Mouse (Mus musculus) WW6 (cell line): ENCODE measurements around the gene Tprgl.

Source experiments
- DNase-seq: peaks from one replicate; pipeline ENCODE4 v3.0.0-alpha.2; 2013; ENCODE audit warnings: low read depth, low spot score

Gene Tprgl

DNA sequence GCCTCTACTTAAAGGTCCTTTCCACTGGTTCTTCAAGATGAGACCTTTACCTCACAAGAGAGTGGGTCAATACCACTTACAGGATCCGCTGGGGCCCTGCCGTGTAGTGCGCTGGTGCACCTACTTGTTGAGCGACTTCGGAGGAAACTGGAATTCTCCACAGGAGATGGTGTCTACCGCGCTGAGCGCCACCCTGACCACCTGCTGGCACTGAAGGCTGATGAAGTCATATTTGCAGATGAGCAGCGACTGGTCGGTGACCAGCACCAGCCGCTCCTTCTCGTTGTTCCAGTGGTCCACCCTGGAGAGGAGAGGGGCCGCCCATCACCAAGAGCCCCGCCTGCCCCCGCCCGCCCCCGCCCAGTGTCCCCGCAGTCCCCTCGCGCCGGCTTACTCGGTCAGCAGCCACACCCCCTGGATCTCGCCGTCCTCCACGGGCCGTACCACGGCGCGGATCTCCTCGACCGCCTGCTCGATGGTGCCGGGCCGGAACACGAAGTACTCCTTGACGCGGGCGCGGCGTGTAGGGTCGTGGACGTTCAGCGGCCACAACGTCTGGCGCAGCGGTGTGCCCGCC lies 417 bp downstream of the Tprgl start:
- no peak for DNase-seq

DNA sequence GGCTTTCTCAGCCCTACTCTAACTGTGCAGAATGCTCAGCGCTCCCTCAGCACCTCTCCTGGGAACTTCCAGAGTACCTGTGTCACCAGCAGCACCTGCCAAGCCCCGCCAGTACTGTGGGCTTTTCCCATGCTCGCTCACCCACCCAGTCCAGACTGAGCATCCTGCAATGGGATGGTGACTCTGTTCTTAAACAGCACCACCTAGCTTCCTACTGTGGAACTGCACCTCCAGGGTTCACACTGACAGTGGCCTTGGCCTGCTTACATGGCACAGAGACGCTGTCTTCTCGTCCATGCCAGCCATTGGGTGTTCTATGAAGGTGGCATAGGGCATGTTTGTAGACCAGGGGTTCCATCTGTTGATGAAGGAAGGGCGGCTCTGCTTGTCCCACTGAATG lies 1.5 kb downstream of the Tprgl start:
- DNase-seq = peak; percentile 61

DNA sequence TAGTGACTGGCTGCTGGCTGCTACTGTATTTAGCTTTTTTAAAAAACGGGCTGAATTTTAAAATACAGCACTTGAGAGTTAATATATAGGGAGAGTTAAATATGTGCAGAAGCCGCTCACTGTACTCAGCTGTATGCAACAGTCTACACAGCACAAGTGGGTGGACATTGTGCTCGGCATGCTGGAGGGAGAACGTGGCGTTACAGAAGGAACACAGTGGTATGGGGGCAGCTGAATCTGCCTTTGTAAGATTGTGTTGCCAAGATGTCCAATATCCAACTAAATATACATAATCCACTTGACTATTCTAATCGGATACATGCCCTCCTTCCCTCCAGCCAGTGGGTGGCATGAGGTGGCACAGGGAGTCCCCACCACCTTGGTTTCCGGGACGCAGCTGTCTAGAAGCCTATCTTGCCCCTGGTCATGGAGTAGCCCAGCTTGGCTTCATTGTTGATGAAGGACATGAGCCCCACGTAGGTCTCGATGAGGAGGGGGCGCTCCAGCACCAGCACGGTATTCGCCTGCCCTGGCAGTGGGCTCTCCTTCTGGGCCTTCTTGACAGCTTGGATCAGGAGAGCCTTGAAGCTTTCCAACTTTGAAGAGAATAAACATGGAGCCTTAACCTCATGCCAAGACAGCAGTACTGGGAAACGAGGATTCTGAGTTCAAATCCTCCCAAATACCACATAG lies 2.4 kb downstream of the Tprgl start:
- no peak for DNase-seq

DNA sequence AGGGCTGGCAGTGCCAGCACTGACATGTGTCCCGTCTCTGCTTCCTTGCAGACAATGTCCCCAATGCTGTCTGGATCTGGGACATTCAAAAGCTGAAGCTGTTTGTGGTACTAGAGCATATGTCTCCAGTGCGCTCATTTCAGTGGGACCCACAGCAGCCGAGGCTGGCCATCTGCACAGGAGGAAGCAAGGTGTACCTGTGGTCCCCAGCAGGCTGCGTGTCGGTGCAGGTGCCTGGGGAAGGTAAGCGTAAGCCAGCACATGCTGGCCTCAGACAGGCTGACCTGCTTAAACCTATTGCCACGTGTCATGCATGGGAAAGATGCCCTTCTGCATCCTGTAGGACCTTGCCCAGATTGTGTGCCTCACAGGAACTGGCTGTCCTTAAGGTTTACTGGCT lies 4.4 kb downstream of the Tprgl start:
- no peak for DNase-seq

DNA sequence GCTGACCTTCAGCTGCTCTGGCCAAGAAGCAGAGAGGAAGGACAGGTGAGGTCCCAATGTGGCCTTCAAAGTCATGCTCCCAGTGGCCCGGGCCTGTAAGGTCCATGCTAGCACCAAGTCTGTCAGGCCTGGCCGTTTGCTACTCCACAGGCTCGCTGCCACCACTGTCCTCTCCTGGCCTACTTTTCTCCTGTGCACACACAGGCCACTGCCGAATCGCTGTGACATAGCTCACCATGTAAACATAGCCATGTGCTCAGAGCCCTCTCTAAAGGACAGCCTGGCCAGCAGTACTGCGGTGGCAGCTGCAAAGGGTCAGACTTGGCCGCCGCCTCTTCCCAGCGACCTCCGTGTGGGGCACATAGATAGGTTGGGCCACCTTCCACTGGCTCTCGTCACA lies 6.4 kb downstream of the Tprgl start:
- no peak for DNase-seq

DNA sequence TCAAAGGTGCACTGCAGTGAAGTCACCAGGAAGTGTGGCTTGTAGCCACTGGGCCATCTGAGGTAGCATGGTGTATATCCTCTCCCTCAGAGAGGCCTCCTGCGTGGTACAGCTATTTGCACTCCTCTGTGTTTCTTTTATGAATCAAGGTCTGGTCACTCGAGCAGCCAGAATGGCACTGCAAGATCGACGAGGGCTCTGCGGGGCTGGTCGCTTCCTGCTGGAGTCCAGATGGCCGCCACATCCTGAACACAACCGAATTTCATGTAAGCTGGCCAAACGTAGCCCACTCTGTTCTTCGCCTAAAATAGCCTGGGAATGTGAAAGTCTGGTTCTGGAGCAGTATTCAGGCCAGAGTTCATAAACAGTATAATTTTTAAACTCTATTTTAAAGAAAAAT lies 14.1 kb downstream of the Tprgl start:
- DNase-seq = no peak

DNA sequence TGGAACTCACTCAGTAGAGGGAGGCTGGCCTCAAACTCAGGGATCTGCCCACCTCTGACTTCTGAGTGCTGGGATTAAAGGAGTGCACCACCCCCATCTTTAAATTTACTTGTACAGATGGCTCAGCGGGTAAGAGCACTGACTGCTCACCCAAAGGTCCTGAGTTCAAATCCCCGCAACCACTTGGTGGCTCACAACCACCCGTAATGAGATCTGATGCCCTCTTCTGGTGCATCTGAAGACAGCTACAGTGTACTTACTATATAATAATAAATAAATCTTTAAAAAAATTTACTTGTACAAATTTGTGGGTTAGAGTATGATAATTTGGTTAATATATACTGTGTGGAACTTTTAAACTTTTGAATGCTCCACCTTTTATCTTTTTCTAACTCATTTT lies 15.8 kb downstream of the Tprgl start:
- DNase-seq = no peak

DNA sequence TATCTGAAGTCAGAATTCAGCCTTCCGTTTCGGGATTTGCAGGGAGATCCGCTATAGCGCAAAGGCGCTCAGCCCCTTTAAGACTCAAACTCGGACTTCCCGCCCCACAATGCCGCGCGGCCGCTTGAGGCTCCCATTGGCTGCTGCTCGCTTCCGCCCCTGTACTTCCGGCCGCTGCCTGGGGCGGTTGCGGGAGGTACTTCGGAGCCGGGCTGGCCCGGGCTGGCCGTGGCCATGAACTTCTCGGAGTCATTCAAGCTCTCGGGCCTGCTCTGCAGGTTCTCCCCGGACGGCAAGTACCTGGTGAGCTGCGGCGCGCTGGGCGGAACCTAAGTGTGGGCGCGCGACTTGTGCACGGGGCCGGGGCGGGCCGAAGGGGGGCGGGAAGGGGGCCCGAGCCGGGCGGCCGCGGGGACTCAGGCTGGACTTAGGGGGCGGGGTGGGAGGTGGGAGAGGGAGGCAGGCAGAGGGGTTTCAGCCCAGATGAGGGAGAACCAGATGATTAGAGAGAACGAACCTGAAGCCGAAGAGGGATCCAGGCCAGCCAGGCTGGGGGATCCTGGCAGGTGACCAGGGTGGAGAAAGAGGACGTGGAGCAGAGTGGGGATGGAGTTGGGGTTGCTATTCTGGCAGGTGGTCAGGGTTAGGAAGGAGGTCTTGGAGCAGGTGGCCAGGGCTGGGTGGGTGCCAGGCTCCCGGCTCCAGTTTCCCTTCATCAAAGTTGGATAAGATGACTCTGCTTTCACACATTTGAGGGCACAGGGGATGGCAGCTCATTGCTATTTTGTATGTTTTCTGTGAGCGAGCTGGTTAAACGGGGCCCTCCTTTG lies 18.0 kb downstream of the Tprgl start, which contains the start of gene Wrap73:
Gene Wrap73 (plus strand): TSS at position 162 of the 830 bp plus-strand sequence.
- DNase-seq = peak; percentile 71

DNA sequence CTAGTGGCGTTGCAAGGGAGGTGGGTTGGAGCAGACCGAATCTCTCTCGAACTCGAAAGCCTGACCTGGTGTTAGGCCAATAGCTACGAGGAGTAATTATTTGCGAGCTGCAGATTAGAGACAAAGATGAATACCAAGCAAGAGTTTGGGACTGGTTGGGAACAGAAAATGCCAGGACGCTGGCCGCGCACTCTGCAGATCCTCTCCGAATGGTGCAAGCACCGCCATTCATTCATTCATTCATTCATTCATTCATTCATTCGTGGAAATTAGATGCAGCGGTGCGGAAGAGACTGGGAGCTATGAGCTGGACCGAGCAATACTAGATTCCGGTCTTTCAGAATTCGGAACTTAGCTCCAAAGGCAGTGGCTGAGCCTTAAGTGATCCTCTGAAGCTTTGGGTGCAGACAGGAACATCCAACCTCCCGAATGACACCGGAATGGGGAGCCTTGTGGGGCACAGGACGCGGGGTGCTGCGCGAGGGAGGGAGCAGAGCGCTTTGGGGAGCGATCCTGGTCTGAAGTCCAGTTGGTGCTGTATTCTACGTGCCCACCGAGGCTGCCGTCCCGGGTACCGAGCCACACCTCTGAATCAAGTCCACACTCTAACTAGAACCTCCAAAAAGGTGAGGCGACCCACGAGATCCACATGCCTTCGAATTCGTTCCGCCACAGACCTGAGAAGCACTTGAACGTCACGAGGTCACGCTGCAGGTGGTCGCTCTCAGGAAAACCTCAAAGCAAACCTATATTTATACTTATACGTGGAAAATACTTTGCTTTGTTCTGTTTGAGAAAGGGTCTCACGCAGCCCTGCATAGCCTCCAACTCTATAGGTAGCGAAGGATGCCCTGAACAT lies 19.2 kb downstream of the Tprgl start:
- no peak for DNase-seq

DNA sequence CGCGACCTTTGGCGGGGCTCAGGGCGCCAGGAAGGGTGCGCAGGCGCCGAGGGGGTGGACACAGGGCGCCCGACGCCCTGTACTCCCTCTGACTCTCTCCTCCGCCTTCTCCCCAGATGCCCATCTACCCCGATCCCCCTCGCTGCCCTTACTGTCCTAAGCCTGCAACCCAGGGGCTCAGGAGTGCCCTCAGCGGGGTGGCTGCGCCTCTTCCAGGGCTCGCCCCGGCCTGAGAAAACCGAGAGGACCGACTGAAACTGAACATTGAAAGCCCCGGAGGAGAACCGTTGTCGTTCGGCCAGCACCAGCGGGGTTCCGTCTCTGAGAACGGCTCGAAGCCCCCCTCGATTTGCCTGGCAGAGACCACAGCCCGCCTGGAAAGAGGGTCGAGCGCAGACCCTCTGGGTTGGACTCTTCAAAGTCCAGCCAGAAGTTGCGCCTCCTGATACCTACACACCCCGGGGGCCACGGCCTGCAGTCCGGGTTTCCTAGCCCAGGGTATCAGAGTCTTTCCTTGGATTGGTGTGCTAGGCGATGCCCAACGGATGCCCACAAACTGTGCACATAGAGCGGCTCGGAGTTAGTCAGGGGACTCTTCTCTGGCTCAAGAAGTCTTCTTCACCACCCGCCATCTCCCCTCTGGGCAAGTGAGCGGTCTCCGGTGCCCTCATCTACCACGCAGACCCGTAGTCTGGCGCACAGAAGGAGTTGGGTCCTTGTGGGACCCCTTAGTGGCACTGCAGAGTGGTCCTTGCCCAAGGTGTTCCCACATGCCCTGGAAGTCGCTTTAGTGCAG lies 20.1 kb downstream of the Tprgl start:
- DNase-seq = no peak

DNA sequence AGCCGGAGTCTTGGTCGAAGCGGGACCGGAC lies 20.5 kb downstream of the Tprgl start, which contains the start of gene Trp73:
Gene Trp73 (minus strand): TSS at position 27 of the 31 bp plus-strand sequence.
- DNase-seq = no peak

DNA sequence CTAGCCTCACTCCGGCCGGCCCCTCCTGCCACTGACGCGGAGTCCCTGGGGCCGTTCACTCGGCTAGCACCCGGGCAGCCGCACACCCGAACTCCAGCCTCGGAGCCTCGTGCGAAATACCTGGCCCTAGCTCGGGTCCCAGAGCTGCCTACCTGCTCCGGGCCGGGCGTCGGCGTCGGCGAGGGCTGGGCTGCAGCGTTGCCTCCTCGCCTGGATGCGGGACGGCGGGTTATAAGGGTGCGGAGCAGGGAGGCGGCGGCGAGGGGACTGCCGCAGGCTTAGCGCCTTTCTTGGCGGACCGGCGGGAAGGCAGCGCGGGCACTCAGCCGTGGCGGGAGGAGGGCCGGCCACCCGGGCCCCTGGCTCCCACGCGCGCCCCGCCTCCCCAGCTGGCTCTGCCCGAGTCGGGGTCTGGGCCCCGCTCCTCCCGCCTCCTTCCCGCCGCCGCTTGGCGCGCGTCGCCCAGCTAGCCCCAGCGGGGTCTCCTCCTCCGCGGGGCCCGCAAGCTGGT lies 20.7 kb downstream of the Tprgl start:
- DNase-seq = no peak

DNA sequence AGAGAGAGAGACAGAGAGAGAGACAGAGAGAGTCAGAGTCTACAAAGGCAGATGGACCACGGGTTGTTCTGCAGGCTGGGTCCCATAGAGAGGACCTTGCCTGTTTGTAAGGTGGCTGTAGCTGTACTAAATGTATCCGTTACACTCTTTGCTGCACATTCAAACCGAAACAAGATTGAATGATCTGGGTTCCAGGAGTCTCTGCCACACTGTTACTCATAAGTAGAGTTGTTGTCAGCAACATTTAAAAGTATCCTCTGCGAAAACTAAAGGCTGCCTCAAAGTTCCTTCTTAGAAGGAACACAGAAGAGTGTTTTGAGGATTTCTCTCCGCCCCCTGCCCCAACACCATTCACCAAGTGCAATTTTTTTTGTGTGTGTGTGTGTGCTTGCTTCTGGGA lies 23.3 kb downstream of the Tprgl start:
- no peak for DNase-seq

DNA sequence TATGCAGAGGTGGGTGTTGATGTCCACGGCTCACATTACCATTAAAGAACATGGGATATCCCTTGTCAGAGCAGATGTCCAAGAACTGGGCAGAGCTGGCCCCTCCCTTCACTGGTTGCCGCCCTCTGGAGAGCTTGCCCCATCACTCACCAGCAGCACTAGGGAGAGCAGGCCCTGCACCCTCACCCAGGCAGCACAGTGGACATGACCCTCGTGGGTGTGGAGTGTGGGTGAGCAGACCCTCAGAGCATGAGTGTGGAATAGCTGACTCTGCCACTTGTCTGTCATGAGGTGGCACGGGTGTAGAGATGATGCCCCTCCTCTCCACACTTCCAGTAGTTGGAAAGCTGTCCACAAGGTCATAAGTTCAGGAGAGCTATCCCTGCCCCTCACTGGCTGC lies 25.7 kb downstream of the Tprgl start:
- no peak for DNase-seq

DNA sequence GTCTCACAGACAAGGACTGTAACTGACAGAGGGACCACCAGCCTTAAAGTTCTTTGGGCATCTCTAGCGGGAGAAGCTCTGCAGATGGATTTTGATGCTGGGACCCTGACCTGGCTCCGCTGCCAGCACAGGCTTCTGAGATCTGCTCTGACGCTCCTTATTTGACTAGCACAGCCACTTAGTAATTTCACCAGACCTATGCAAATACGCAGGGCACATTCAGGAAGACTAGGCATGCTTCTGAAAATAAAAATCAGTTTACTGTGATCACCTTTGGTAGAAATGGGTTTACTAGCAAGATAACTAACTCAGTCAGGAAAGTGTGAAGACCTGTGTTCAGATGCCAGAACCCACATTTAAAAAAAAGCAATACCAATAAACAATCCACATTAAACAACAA lies 28.6 kb downstream of the Tprgl start:
- DNase-seq = no peak

DNA sequence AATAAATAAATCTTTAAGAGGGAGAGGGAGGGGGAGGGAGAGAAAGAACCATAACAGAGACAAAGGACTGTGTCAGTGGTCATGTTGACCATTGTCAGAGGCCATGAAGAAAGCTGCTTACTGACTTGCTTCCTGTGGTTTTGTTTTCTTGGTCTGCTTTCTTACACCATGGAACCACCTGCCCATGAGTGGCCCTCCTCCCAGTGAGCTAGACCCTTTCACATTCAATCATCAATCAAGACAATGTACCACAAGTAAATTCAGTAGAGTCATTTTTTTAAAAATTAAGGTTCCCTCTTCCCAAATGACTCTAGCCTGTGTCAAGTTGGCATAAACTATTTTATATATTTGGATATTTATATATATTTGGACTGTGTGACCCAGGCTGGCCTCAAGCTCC lies 30.5 kb downstream of the Tprgl start:
- no peak for DNase-seq

DNA sequence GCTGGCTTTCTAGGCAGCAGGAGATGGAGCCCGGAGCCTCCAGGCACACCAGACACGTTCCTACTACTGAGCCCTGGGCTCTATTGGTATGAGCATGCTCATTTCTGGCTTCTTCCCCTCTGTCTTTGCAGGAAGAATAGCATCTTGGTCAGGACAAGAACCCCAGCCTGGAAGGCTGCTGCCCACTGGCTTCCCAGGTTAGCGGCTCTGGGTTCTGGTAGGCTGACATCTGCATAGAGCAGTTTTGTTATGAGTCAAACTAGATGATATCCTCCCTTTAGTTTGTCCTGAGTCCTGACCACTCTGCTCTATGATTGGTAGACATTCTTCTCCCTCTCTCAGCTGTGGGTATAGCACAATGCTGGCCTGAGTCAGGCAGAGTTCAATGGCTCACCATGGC lies 33.2 kb downstream of the Tprgl start:
- no peak for DNase-seq

DNA sequence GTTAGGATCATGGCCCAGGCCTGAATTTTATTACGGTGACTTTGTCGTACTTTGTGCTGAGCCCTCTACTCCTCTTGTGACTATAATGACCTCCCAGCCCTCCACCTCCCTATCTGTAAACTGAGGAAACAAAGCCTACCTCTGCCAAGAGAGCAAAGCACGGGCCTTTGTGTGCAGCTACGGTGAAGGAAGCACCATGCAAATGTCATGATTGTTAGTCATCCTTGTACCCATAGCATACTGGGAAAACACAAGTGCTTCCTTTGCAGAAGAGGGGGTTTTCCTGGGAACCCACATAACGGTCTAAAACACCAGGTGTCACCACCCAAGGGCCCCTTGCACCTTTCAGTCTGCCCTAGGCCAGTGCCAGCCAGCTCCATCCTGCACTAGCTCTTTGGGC lies 35.3 kb downstream of the Tprgl start:
- no peak for DNase-seq

DNA sequence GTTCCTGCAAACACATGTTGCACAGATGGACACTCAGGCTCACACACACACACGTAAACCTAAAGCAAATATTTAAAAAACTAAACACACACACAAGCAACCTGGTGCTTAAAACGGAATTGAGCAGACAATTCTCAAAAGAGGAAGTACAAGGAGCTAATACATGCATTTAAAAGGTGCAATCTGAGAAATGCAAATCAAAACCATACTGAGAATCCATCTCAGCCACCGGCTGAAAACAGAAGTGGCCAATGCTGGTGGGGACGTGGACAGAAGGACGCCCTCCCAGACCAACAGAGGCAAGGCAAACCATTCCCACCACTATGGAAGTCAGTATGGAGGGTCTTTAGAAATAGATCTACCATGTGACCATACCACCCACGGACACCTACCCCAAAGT lies 36.9 kb downstream of the Tprgl start:
- no peak for DNase-seq

DNA sequence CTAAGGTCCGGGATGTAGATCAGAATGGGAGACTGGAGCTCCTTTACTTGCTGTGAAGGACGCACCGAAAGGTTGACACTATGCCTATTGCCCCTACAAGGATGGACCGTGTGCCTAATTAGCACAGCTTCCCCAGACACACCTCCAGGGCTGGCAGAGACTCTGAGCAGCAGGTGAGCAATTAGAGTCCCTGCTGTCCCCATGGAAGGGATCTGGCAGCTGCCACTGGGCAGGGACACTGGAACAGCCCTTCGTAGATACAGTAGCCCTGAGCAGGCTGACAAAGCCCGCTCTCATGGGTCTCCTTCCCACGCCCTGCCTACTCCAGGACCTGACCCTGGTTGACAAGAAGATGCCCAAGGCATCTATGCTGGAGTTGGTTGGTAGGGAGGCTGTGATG lies 38.1 kb downstream of the Tprgl start:
- DNase-seq = no peak

DNA sequence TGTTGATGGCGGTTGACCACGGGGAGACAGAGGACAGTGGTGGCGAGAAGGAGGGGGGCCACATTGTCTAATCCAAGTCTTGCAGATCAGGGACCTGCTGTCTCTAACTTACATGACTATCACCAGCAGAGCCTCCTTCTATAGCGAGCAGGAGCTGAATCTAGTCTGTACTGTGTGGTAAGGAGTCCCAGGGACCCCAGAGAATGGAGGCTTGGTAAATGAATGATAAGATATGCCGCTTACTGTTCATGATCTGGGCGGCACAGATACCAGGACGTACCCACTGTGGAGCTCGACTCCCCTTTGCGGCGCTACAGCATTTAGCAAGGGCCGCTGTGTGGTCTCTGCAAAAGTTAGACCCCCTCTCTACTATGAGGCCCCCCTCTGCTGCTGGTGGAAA lies 38.7 kb downstream of the Tprgl start:
- DNase-seq = no peak

DNA sequence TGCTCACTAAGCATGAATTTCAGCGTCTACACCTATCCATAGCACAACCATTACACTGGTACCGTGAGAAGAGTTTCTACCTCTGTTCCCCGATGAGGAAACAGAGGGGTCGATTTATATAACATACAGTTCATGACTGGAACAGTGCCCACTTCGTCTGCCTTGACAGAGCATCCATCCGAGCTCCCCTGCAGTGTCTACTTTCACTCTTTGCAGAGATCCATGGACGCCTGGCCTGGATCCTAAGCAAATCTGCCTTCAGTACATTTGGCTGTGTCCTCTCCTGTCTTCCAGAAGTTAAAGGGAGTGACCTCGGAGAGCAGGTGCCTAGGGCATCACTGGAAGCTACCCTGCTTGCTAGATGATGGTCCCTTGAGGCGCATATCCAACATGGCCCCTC lies 41.3 kb downstream of the Tprgl start:
- no peak for DNase-seq
